21 mouse cellular contexts compared by ENCODE assay signal in the genomic region with DNA sequence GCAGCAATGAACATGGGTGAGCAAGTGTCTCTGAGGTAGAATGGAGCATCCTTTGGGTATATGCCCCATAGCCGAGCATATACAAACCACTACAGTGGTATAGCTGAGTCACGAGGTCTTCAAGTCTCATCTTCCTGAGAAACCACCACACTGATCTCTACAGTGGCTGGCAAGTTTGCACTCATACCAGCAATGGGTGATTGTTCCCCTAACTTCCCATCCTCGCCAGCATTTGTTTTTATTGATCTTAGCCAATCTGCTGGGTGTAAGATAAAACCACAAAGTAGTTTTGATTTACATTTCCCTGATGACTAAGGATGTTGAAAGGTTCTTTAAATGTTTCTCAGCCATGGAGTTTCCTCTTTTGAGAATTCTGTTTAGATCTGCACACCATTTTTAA. TPM values are rescaled to one million over a fixed set of nuclear protein-coding genes. Genes with fewer than 3 reads are reported as not detected.
DNase-seq lines count a peak whose midpoint lies in the region; ATAC-seq and TF ChIP-seq lines count a peak whose summit lies in the region.
"Had no signal": no experiment of that assay in that cellular context is flagged by ENCODE, and none has a peak within 500 bp of the region (broad histone marks: within the 10 kb centered on the region; RNA-seq: fewer than 3 reads in every experiment).

No protein-coding gene starts in this region.

- ATAC-seq in granulocyte monocyte progenitor cell, adult 5-6 weeks (replicated peaks; ENCODE audit: poor library complexity, severe bottlenecking): peak; percentile 90
- ATAC-seq in megakaryocyte, adult 5-6 weeks (ENCODE audit: poor library complexity, severe bottlenecking): peak; percentile 83
- ATAC-seq in forebrain, embryonic 12.5 days (ENCODE audit: low FRiP score): no peak
- ATAC-seq: activated CD4-positive, CD25-positive, alpha-beta regulatory T cell, adult 4 months; forebrain, embryonic 16.5 days; hindbrain, postnatal 0 days; intestine, embryonic 15.5 days; Patski had no signal

- peak; percentile 45 for DNase-seq in MEL (ENCODE audit: low read depth, low spot score)
- no peak for DNase-seq in spleen, postnatal 4 days (ENCODE audit: low spot score in 2 of 2)
- no peak for DNase-seq in cerebellum, postnatal 4 days (ENCODE audit: low spot score in 2 of 2)
- no peak for DNase-seq in left cerebral cortex, postnatal 25 days (ENCODE audit: low spot score in 2 of 2)
- DNase-seq: adrenal gland, postnatal 14 days; B cell, adult 2 months; cerebellum, adult 2 months; cerebellum, postnatal 10 days; gastrocnemius, postnatal 10 days; heart, postnatal 36 days had no signal

- TF ChIP-seq RAD21 in MEL (IDR thresholded peaks at IDR 0.05; ENCODE audit: low read depth, low read length): no peak

- TF ChIP-seq POLR2A in MEL (IDR thresholded peaks at IDR 0.05; ENCODE audit: control insufficient read depth in 1 of 2, insufficient read depth in 1 of 2, low read depth in 1 of 2, low read length in 2 of 2, poor library complexity in 1 of 2): no peak

- TF ChIP-seq CTCF in MEL (IDR thresholded peaks at IDR 0.05 in 2 of 3, conservative IDR thresholded peaks at IDR 0.05 in 1 of 3; ENCODE audit: control insufficient read depth in 1 of 3, insufficient read depth in 1 of 3, low read depth in 2 of 3, low read length in 3 of 3, poor library complexity in 1 of 3, severe bottlenecking in 1 of 3): no peak

- no peaks in the 10 kb centered on the region for H3K36me3 ChIP-seq in MEL (ENCODE audit: control insufficient read depth in 1 of 2, insufficient read depth in 2 of 2, low read length in 2 of 2)
- no peaks in the 10 kb centered on the region for H3K36me3 ChIP-seq in forebrain, embryonic 12.5 days (replicated peaks)
- H3K36me3 ChIP-seq: embryonic facial prominence, embryonic 12.5 days; heart, embryonic 12.5 days; hindbrain, embryonic 13.5 days; intestine, embryonic 15.5 days had no signal

- no peak for TF ChIP-seq EP300 in MEL (IDR thresholded peaks at IDR 0.05; ENCODE audit: low read depth in 1 of 2, low read length in 2 of 2)

- H3K4me2 ChIP-seq in forebrain, embryonic 12.5 days: no peak overlapping the region
- H3K4me2 ChIP-seq: embryonic facial prominence, embryonic 12.5 days; heart, embryonic 12.5 days; hindbrain, embryonic 13.5 days; intestine, embryonic 15.5 days had no signal

- 82% methylated on average over 3 of the region's 3 CpGs for WGBS in forebrain, embryonic 12.5 days

- no peak overlapping the region for H3K9ac ChIP-seq in MEL (ENCODE audit: control insufficient read depth, low read depth, low read length, poor library complexity, severe bottlenecking)
- H3K9ac ChIP-seq in forebrain, embryonic 12.5 days: no peak overlapping the region
- H3K9ac ChIP-seq: embryonic facial prominence, embryonic 12.5 days; heart, embryonic 12.5 days; hindbrain, embryonic 13.5 days; intestine, embryonic 15.5 days had no signal

- no peaks in the 10 kb centered on the region for H3K9me3 ChIP-seq in MEL (replicated peaks; ENCODE audit: insufficient read depth, low read length)
- H3K9me3 ChIP-seq in forebrain, embryonic 12.5 days: peaks cover 6% of the 10 kb centered on the region; the same call in 1 of the 2 replicates
- H3K9me3 ChIP-seq: embryonic facial prominence, embryonic 12.5 days; intestine, embryonic 15.5 days had no signal

- no peaks in the 10 kb centered on the region for H3K4me1 ChIP-seq in MEL (ENCODE audit: control insufficient read depth in 1 of 2, insufficient read depth in 2 of 2, low read length in 2 of 2)
- H3K4me1 ChIP-seq in forebrain, embryonic 12.5 days: no peaks in the 10 kb centered on the region
- H3K4me1 ChIP-seq: embryonic facial prominence, embryonic 12.5 days; heart, embryonic 12.5 days; hindbrain, embryonic 13.5 days; intestine, embryonic 15.5 days had no signal

- no peak overlapping the region for H3K4me3 ChIP-seq in MEL (ENCODE audit: control insufficient read depth in 1 of 2, insufficient read depth in 1 of 2, low read depth in 2 of 2, low read length in 2 of 2)
- no peak overlapping the region for H3K4me3 ChIP-seq in forebrain, embryonic 12.5 days (replicated peaks)
- H3K4me3 ChIP-seq: embryonic facial prominence, embryonic 12.5 days; heart, embryonic 12.5 days; hindbrain, embryonic 13.5 days; intestine, embryonic 15.5 days had no signal

- no peak overlapping the region for H3K27ac ChIP-seq in MEL (ENCODE audit: control insufficient read depth, low read depth, low read length)
- H3K27ac ChIP-seq in forebrain, embryonic 12.5 days: no peak overlapping the region
- H3K27ac ChIP-seq: embryonic facial prominence, embryonic 12.5 days; hindbrain, embryonic 13.5 days; hindbrain, postnatal 0 days; intestine, embryonic 15.5 days had no signal

- H3K79me2 ChIP-seq in MEL (ENCODE audit: control insufficient read depth, insufficient read depth, low read length, poor library complexity): no peaks in the 10 kb centered on the region

- intact Hi-C loops in left cerebral cortex, postnatal 25 days (cut with DNase I): no loop called here

- peaks cover 0 to 8% of the 10 kb centered on the region in 2 experiments; a peak in 1 of 4 replicates for H3K27me3 ChIP-seq in MEL (ENCODE audit: control insufficient read depth in 1 of 2, insufficient read depth in 2 of 2, low read length in 2 of 2)
- H3K27me3 ChIP-seq in forebrain, embryonic 12.5 days: no peaks in the 10 kb centered on the region
- H3K27me3 ChIP-seq: embryonic facial prominence, embryonic 12.5 days; heart, embryonic 12.5 days; hindbrain, embryonic 13.5 days; intestine, embryonic 15.5 days; Patski had no signal

TF ChIP-seq in MEL, 35 proteins besides CTCF, POLR2A, EP300 and RAD21 (continues in another document):
- TF ChIP-seq SMC3 (IDR thresholded peaks at IDR 0.05; ENCODE audit: low read depth, low read length): no peak
- TF ChIP-seq RCOR1 (IDR thresholded peaks at IDR 0.05; ENCODE audit: low read depth, low read length): peak; percentile 59; the same call in 1 of the 2 replicates
- TF ChIP-seq ZNF384 (IDR thresholded peaks at IDR 0.05; ENCODE audit: low read depth, low read length): no peak
- TF ChIP-seq MXI1 (IDR thresholded peaks at IDR 0.05; ENCODE audit: low read depth, low read length): no peak
- peak; percentile 39 for TF ChIP-seq TAL1 (IDR thresholded peaks at IDR 0.05; ENCODE audit: low read length)

RNA-seq across cellular contexts. Expression of a gene that starts 17.5 kb away (rescaled TPM):
- total RNA-seq in MEL (2012; rRNA removed): 195 and 279 TPM in 2 replicates
- polyA plus RNA-seq in MEL (2012; ENCODE audit: insufficient read depth in 1 of 2, insufficient read length in 2 of 2, low read depth in 1 of 2, low replicate concordance in 2 of 2, missing spikeins in 1 of 2): 100 to 1,000 TPM in 1 of 2 experiments, not detected in 1; 204 TPM
- 497 and 510 TPM in 2 replicates for total RNA-seq in granulocyte monocyte progenitor cell, adult 5-6 weeks (2014; fragmentation: Nextera tagmentation)
- total RNA-seq in granulocyte monocyte progenitor cell, adult 5-6 weeks (2017): 409 and 441 TPM in 2 replicates
- 1,020 and 1,059 TPM in 2 replicates for total RNA-seq in megakaryocyte, adult 5-6 weeks (2015)
- total RNA-seq in megakaryocyte, adult 5-6 weeks (2017): 1,317 and 1,554 TPM in 2 replicates
- polyA plus RNA-seq in forebrain, embryonic 12.5 days (2016; fragmentation: Nextera tagmentation; extraction: Ambion mirVana): 49.1 and 51.0 TPM in 2 replicates
- total RNA-seq in left cerebral cortex, postnatal 25 days (2021): 100 to 1,000 TPM; 163 to 167 TPM

RNA-seq across cellular contexts. Expression of a gene that starts 29.5 kb away (rescaled TPM):
- 4.6 and 5.4 TPM in 2 replicates for total RNA-seq in MEL (2012; rRNA removed)
- polyA plus RNA-seq in MEL (2012; ENCODE audit: insufficient read depth in 1 of 2, insufficient read length in 2 of 2, low read depth in 1 of 2, low replicate concordance in 2 of 2, missing spikeins in 1 of 2): 10 to 100 TPM in 1 of 2 experiments, not detected in 1; 10.2 TPM
- 9.3 and 13.3 TPM in 2 replicates for total RNA-seq in granulocyte monocyte progenitor cell, adult 5-6 weeks (2014; fragmentation: Nextera tagmentation)
- 5.4 and 6.3 TPM in 2 replicates for total RNA-seq in granulocyte monocyte progenitor cell, adult 5-6 weeks (2017)
- total RNA-seq in megakaryocyte, adult 5-6 weeks (2015): 4.1 and 6.0 TPM in 2 replicates
- 4.7 and 5.9 TPM in 2 replicates for total RNA-seq in megakaryocyte, adult 5-6 weeks (2017)
- polyA plus RNA-seq in forebrain, embryonic 12.5 days (2016; fragmentation: Nextera tagmentation; extraction: Ambion mirVana): 14.7 and 14.9 TPM in 2 replicates
- 10 to 100 TPM; 14.4 to 17.0 TPM for total RNA-seq in left cerebral cortex, postnatal 25 days (2021)

RNA-seq across cellular contexts. Expression of a gene that starts 29.9 kb away (rescaled TPM):
- total RNA-seq in MEL (2012; rRNA removed): 138 and 163 TPM in 2 replicates
- polyA plus RNA-seq in MEL (2012; ENCODE audit: insufficient read depth in 1 of 2, insufficient read length in 2 of 2, low read depth in 1 of 2, low replicate concordance in 2 of 2, missing spikeins in 1 of 2): 100 to 1,000 TPM in 1 of 2 experiments, not detected in 1; 436 TPM
- total RNA-seq in granulocyte monocyte progenitor cell, adult 5-6 weeks (2014; fragmentation: Nextera tagmentation): 151 and 195 TPM in 2 replicates
- 135 and 158 TPM in 2 replicates for total RNA-seq in granulocyte monocyte progenitor cell, adult 5-6 weeks (2017)
- 49.8 and 60.5 TPM in 2 replicates for total RNA-seq in megakaryocyte, adult 5-6 weeks (2015)
- 106 and 161 TPM in 2 replicates for total RNA-seq in megakaryocyte, adult 5-6 weeks (2017)
- polyA plus RNA-seq in forebrain, embryonic 12.5 days (2016; fragmentation: Nextera tagmentation; extraction: Ambion mirVana): 146 and 157 TPM in 2 replicates
- 100 to 1,000 TPM in 1 of 2 experiments, 10 to 100 TPM in 1; 92.0 to 102 TPM for total RNA-seq in left cerebral cortex, postnatal 25 days (2021)

RNA-seq across cellular contexts. Expression of a gene that starts 34.3 kb away (rescaled TPM):
- 5.2 and 7.1 TPM in 2 replicates for total RNA-seq in MEL (2012; rRNA removed)
- 10 to 100 TPM in 1 of 2 experiments, not detected in 1; 45.1 TPM for polyA plus RNA-seq in MEL (2012; ENCODE audit: insufficient read depth in 1 of 2, insufficient read length in 2 of 2, low read depth in 1 of 2, low replicate concordance in 2 of 2, missing spikeins in 1 of 2)
- total RNA-seq in granulocyte monocyte progenitor cell, adult 5-6 weeks (2014; fragmentation: Nextera tagmentation): 90.7 and 111 TPM in 2 replicates
- total RNA-seq in granulocyte monocyte progenitor cell, adult 5-6 weeks (2017): 52.5 and 53.0 TPM in 2 replicates
- total RNA-seq in megakaryocyte, adult 5-6 weeks (2015): 173 and 177 TPM in 2 replicates
- total RNA-seq in megakaryocyte, adult 5-6 weeks (2017): 88.3 and 91.1 TPM in 2 replicates
- 51.5 and 56.8 TPM in 2 replicates for polyA plus RNA-seq in forebrain, embryonic 12.5 days (2016; fragmentation: Nextera tagmentation; extraction: Ambion mirVana)
- 100 to 1,000 TPM; 148 to 165 TPM for total RNA-seq in left cerebral cortex, postnatal 25 days (2021)

RNA-seq across cellular contexts. Expression of a gene that starts 41.1 kb away (rescaled TPM):
- total RNA-seq in MEL (2012; rRNA removed): 12.6 and 12.7 TPM in 2 replicates
- 10 to 100 TPM in 1 of 2 experiments, not detected in 1; 13.0 TPM for polyA plus RNA-seq in MEL (2012; ENCODE audit: insufficient read depth in 1 of 2, insufficient read length in 2 of 2, low read depth in 1 of 2, low replicate concordance in 2 of 2, missing spikeins in 1 of 2)
- total RNA-seq in granulocyte monocyte progenitor cell, adult 5-6 weeks (2014; fragmentation: Nextera tagmentation): 13.0 and 27.7 TPM in 2 replicates
- 3.6 and 11.3 TPM in 2 replicates for total RNA-seq in granulocyte monocyte progenitor cell, adult 5-6 weeks (2017)
- total RNA-seq in megakaryocyte, adult 5-6 weeks (2015): 26.8 and 37.3 TPM in 2 replicates
- total RNA-seq in megakaryocyte, adult 5-6 weeks (2017): 57.9 and 71.4 TPM in 2 replicates
- 1.4 and 1.5 TPM in 2 replicates for polyA plus RNA-seq in forebrain, embryonic 12.5 days (2016; fragmentation: Nextera tagmentation; extraction: Ambion mirVana)
- total RNA-seq in left cerebral cortex, postnatal 25 days (2021): 1 to 10 TPM; 1.8 to 2.1 TPM
